Mouse (Mus musculus) myocyte (in vitro differentiated cells): ENCODE measurements at regions not wholly inside any gene's neighbourhood (a gene's known extent, or its start where the extent isn't known, plus 50 kb on each side); places are given as distances from the start of the nearest gene placed in this dataset.

Source experiments
- H3K27me3 ChIP-seq: one replicate; pipeline ENCODE4 v1.6.1; 2011; ENCODE audit not compliant: control insufficient read depth, insufficient read depth, insufficient read length
- H3K36me3 ChIP-seq: one replicate; pipeline ENCODE4 v1.6.1; 2011; ENCODE audit not compliant: control insufficient read depth, insufficient read depth
- H3K4me2 ChIP-seq: one replicate; pipeline ENCODE4 v1.6.1; 2011; ENCODE audit warnings: low read depth, control low read depth
- H3K4me3 ChIP-seq: one replicate; pipeline ENCODE4 v1.5.1; 2011; ENCODE audit warnings: mild to moderate bottlenecking, control low read depth, moderate library complexity
- H3K79me2 ChIP-seq: one replicate; pipeline ENCODE4 v1.6.1; 2011; ENCODE audit not compliant: control insufficient read depth, insufficient read depth
- H3ac ChIP-seq: one replicate; pipeline ENCODE4 v1.6.1; 2011; ENCODE audit not compliant: control insufficient read depth, insufficient read length
- CEBPB ChIP-seq: IDR thresholded peaks from 2 replicates; pipeline ENCODE4 v1.6.1; 2011; ENCODE audit warnings: mild to moderate bottlenecking, moderate library complexity; ENCODE audit not compliant: poor library complexity, insufficient read depth, severe bottlenecking
- E2F4 ChIP-seq: IDR thresholded peaks from one replicate; pipeline ENCODE4 v1.6.1; 2011; ENCODE audit warnings: mild to moderate bottlenecking, control low read depth, moderate library complexity; ENCODE audit not compliant: insufficient read depth
- MAX ChIP-seq: IDR thresholded peaks from one replicate; pipeline ENCODE4 v1.6.1; 2011; ENCODE audit warnings: low read depth, mild to moderate bottlenecking, control low read depth
- MYOD1 ChIP-seq, 3 experiments: IDR thresholded peaks; one replicate each; pipeline ENCODE4 v1.6.1; 2011; ENCODE audit warnings: control low read depth in 2 of 3, low read depth in 2 of 3, mild to moderate bottlenecking in 2 of 3, moderate library complexity in 1 of 3; ENCODE audit not compliant: insufficient read length in 2 of 3, control insufficient read depth in 1 of 3
- MYOG ChIP-seq, 3 experiments: IDR thresholded peaks; one replicate each; pipeline ENCODE4 v1.6.1; 2011; ENCODE audit warnings: control low read depth in 2 of 3, low read depth in 2 of 3, mild to moderate bottlenecking in 2 of 3; ENCODE audit not compliant: insufficient read length in 2 of 3, control insufficient read depth in 1 of 3, insufficient read depth in 1 of 3
- POLR2A ChIP-seq: IDR thresholded peaks from one replicate; pipeline ENCODE4 v1.6.1; 2011; ENCODE audit warnings: low read depth, mild to moderate bottlenecking, control low read depth, moderate library complexity; ENCODE audit not compliant: insufficient read length
- POLR2AphosphoS2 ChIP-seq: IDR thresholded peaks from one replicate; pipeline ENCODE4 v1.6.1; 2011; ENCODE audit warnings: low read depth, control low read depth; ENCODE audit not compliant: insufficient read length
- REST ChIP-seq: IDR thresholded peaks from one replicate; pipeline ENCODE4 v1.6.1; 2011; ENCODE audit warnings: mild to moderate bottlenecking, control low read depth, moderate library complexity; ENCODE audit not compliant: insufficient read depth, insufficient read length
- SRF ChIP-seq: IDR thresholded peaks from one replicate; pipeline ENCODE4 v1.6.1; 2011; ENCODE audit warnings: low read depth; ENCODE audit not compliant: control insufficient read depth, insufficient read length
- TCF12 ChIP-seq: IDR thresholded peaks from one replicate; pipeline ENCODE4 v1.6.1; 2011; ENCODE audit warnings: mild to moderate bottlenecking, control low read depth; ENCODE audit not compliant: poor library complexity, insufficient read depth, severe bottlenecking
- TCF3 ChIP-seq: IDR thresholded peaks from one replicate; pipeline ENCODE4 v1.6.1; 2011; ENCODE audit warnings: low read depth, control low read depth; ENCODE audit not compliant: insufficient read length
- USF1 ChIP-seq: IDR thresholded peaks from one replicate; pipeline ENCODE4 v1.6.1; 2011; ENCODE audit warnings: low read depth, mild to moderate bottlenecking, control low read depth, moderate library complexity

DNA sequence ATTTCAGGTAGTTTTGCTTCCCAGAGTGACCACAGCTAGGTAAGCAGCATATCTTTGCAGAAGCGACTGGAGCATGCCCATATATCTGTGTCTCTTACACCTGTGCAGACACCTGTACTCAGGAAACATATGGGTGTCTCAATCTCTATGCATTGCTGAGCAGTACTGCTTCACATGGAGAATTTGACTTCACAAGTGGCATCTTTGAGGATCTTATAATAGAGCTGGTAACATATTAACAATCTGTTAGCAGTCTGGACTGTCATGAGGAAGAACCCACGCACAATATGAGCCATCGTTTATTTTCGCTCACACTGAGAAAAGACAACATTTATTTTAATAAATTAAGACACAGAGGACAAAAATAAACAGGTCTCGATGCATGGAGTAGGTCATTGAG is 508.7 kb downstream of the Gabrg2 start:
- TF ChIP-seq E2F4 = no peak
- H3K4me2 ChIP-seq = no peak overlapping the region
- no peak overlapping the region for H3K4me3 ChIP-seq
- H3K27me3 ChIP-seq = no peaks in the 10 kb centered on the region
- H3ac ChIP-seq = no peak overlapping the region
- H3K36me3 ChIP-seq = no peaks in the 10 kb centered on the region
- H3K79me2 ChIP-seq = no peaks in the 10 kb centered on the region

DNA sequence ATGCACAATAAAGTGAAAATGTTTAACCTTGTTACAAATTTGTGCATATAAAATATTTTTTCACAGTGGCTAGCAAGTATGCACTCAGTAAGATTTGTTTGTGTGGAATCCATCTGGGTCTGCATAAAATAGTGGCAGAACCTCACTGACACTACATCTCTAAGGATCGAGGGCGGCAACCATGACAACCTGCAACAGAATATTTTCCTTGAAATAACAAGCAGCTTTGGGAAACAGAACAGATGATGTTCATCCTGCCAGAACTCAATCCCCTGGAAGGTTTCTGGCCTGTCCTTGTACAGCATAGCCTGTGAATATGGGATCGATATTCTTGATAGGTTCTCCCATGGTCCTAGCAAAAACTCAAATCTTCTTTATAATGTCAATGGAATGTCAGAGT is 509.4 kb downstream of the Gabrg2 start:
- Histone ChIP-seq H3ac (no peak overlapping the region), H3K79me2 (no peaks in the 10 kb centered on the region), H3K4me2 (no peak overlapping the region), H3K36me3 (no peaks in the 10 kb centered on the region), H3K27me3 (no peaks in the 10 kb centered on the region), H3K4me3 (no peak overlapping the region)
- TF ChIP-seq TCF3 (no peak), POLR2A (no peak), POLR2AphosphoS2 (no peak)

DNA sequence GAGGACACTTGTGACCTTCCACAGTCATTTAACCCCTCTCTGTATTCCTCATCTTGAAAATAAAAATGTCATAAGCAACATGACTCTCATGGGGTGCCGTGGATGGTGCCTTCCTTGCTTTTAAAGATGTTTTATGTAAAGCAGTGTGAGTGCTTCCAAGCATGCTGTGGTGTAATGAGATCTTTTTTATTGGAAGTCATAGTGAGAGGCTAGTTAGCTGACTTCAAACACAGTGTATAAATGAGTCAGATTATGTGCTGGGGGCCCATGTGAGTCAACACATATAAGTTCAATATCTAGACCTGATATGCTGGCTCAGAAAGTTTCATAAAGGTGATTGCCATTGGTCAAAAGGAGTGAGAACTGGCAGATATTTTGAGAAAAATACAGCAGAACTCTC is 516.8 kb downstream of the Gabrg2 start:
- H3ac ChIP-seq = no peak overlapping the region
- H3K27me3 ChIP-seq = no peaks in the 10 kb centered on the region
- H3K79me2 ChIP-seq = no peaks in the 10 kb centered on the region
- no peak overlapping the region for H3K4me3 ChIP-seq
- no peak for TF ChIP-seq CEBPB
- TF ChIP-seq MYOG (IDR thresholded peaks at IDR 0.05; ENCODE audit: control insufficient read depth in 1 of 3, insufficient read depth in 1 of 3, insufficient read length in 2 of 3, low read depth in 2 of 3) = no peak
- TF ChIP-seq MAX = no peak
- TF ChIP-seq USF1 = no peak
- no peak for TF ChIP-seq SRF
- TF ChIP-seq POLR2AphosphoS2 = no peak
- no peak for TF ChIP-seq REST
- TF ChIP-seq TCF3 = no peak
- TF ChIP-seq POLR2A = no peak
- TF ChIP-seq TCF12 = no peak
- TF ChIP-seq MYOD1 (IDR thresholded peaks at IDR 0.05; ENCODE audit: control insufficient read depth in 1 of 3, insufficient read length in 2 of 3, low read depth in 2 of 3) = no peak
- no peak for TF ChIP-seq E2F4
- H3K36me3 ChIP-seq = no peaks in the 10 kb centered on the region
- H3K4me2 ChIP-seq = no peak overlapping the region

DNA sequence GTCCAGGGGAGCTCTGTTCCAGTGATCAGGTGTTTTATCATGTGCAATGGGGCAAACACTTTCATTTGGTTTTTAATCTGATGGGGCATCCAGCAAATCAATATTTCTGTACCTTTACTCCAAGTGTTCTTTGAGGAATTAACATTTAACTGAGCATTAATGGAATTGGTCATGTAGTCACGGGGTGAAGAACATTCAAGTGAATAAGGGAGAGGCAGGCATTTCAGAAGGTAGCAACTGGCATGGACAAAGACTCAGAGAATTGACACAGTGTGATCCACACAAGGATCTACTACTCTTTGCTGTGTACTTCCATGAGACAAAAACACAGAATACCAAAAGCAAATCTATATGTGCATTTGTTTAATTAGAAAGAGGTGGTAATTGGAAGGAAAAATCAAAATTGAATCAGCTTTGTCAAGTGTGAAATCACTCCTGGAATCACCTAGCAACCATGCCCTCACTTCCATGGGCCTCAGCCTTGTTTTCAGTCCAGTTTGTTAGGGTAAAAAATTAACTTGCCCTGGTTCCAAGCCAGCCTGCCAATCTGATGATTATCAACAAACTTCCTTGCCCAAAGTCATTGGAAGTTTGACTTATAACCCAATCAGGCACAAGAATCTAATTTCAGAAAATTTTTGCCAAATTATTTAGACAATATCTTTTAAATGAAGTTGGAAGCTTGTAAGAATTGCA is 529.6 kb downstream of the Gabrg2 start:
- TF ChIP-seq REST = no peak
- no peak for TF ChIP-seq E2F4
- TF ChIP-seq CEBPB = no peak
- no peak for TF ChIP-seq TCF12
- no peak for TF ChIP-seq MYOD1 (IDR thresholded peaks at IDR 0.05; ENCODE audit: control insufficient read depth in 1 of 3, insufficient read length in 2 of 3, low read depth in 2 of 3)
- TF ChIP-seq TCF3 = no peak
- no peak for TF ChIP-seq USF1
- no peak for TF ChIP-seq MYOG (IDR thresholded peaks at IDR 0.05; ENCODE audit: control insufficient read depth in 1 of 3, insufficient read depth in 1 of 3, insufficient read length in 2 of 3, low read depth in 2 of 3)
- no peak for TF ChIP-seq MAX
- no peak for TF ChIP-seq SRF
- no peak for TF ChIP-seq POLR2AphosphoS2
- no peak for TF ChIP-seq POLR2A
- Histone ChIP-seq H3K79me2 (no peaks in the 10 kb centered on the region), H3ac (no peak overlapping the region), H3K4me3 (no peak overlapping the region), H3K27me3 (no peaks in the 10 kb centered on the region), H3K4me2 (peak overlapping the region; percentile 4), H3K36me3 (no peaks in the 10 kb centered on the region)

DNA sequence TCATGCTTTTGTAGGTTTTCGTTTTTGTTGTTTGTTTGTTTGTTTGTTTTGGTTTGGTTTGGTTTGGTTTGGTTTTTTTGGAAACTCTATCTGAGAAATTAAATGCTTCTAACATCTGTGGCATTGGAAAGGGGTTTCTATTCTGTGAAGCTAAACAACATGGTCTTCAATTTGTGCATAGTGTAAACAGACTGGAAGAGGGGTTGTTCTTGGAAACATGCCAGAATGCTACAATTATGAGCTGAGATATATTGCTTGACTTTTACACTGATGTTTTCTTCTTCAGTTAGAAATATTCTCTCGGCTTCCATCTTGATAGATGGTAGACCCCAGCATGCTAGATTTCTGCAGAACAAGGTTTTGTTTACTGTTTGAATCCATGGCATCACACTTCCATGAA is 533.3 kb downstream of the Gabrg2 start:
- no peaks in the 10 kb centered on the region for H3K27me3 ChIP-seq
- no peak overlapping the region for H3ac ChIP-seq
- TF ChIP-seq POLR2AphosphoS2 (no peak), POLR2A (no peak), REST (no peak), SRF (no peak), TCF3 (no peak), MYOG (IDR thresholded peaks at IDR 0.05; ENCODE audit: control insufficient read depth in 1 of 3, insufficient read depth in 1 of 3, insufficient read length in 2 of 3, low read depth in 2 of 3) (no peak), MYOD1 (IDR thresholded peaks at IDR 0.05; ENCODE audit: control insufficient read depth in 1 of 3, insufficient read length in 2 of 3, low read depth in 2 of 3) (no peak), MAX (no peak), CEBPB (no peak), USF1 (no peak), TCF12 (no peak), E2F4 (no peak)
- H3K36me3 ChIP-seq = no peaks in the 10 kb centered on the region
- H3K4me2 ChIP-seq = no peak overlapping the region
- no peak overlapping the region for H3K4me3 ChIP-seq
- no peaks in the 10 kb centered on the region for H3K79me2 ChIP-seq
